15 mouse cellular contexts compared by ENCODE assay signal in genomic region chr4:23602294-23602932, GRCm38 (mm10).
DNase-seq lines count a peak whose midpoint lies in the region; ATAC-seq and TF ChIP-seq lines count a peak whose summit lies in the region.
"Had no signal": no experiment of that assay in that cellular context is flagged by ENCODE, and none has a peak within 500 bp of the region (broad histone marks: within the 10 kb centered on the region; RNA-seq: fewer than 3 reads in every experiment).

No protein-coding gene starts in this region.

- no peak for TF ChIP-seq POLR2A in heart, adult 2 months (IDR thresholded peaks at IDR 0.05; ENCODE audit: insufficient read depth, low read depth, low read length)

- H3K9ac ChIP-seq in embryonic facial prominence, embryonic 14.5 days (ENCODE audit: low read depth, low read length): no peak overlapping the region
- peak overlapping the region; percentile 45; the same call in 1 of the 2 replicates for H3K9ac ChIP-seq in forebrain, embryonic 14.5 days (ENCODE audit: low read length)
- peak overlapping the region; percentile 24 for H3K9ac ChIP-seq in neural tube, embryonic 15.5 days (replicated peaks)
- no peak overlapping the region for H3K9ac ChIP-seq in heart, adult 2 months (ENCODE audit: low read depth, low read length)
- H3K9ac ChIP-seq: limb, embryonic 15.5 days had no signal

- H3K4me1 ChIP-seq in embryonic facial prominence, embryonic 14.5 days (ENCODE audit: control insufficient read depth, insufficient read depth, low read length): 0 out of 2 replicates have a peak, but pooled peaks cover 2% of the 10 kb centered on the region
- peaks cover 7% of the 10 kb centered on the region for H3K4me1 ChIP-seq in embryonic facial prominence, embryonic 10.5 days
- H3K4me1 ChIP-seq in forebrain, embryonic 14.5 days (ENCODE audit: control insufficient read depth, insufficient read depth, low read length): peaks cover 14% of the 10 kb centered on the region
- peaks cover 18% of the 10 kb centered on the region for H3K4me1 ChIP-seq in neural tube, embryonic 15.5 days
- no peaks in the 10 kb centered on the region for H3K4me1 ChIP-seq in heart, adult 2 months (ENCODE audit: control insufficient read depth, insufficient read depth, low read length)

- no peak overlapping the region for H3K4me3 ChIP-seq in embryonic facial prominence, embryonic 14.5 days (ENCODE audit: low read depth, low read length)
- no peak overlapping the region for H3K4me3 ChIP-seq in embryonic facial prominence, embryonic 10.5 days
- H3K4me3 ChIP-seq in forebrain, embryonic 14.5 days (ENCODE audit: low read depth, low read length): 0 out of 2 replicates have a peak overlapping the region, but pooled peaks have one; percentile 7
- H3K4me3 ChIP-seq in neural tube, embryonic 15.5 days (replicated peaks): peak overlapping the region; percentile 30
- no peak overlapping the region for H3K4me3 ChIP-seq in heart, adult 2 months
- H3K4me3 ChIP-seq: limb, embryonic 15.5 days; myocyte had no signal

- H3K36me3 ChIP-seq in embryonic facial prominence, embryonic 14.5 days (ENCODE audit: control insufficient read depth, insufficient read depth, low read length): no peaks in the 10 kb centered on the region
- H3K36me3 ChIP-seq in embryonic facial prominence, embryonic 10.5 days (replicated peaks): no peaks in the 10 kb centered on the region
- no peaks in the 10 kb centered on the region for H3K36me3 ChIP-seq in forebrain, embryonic 14.5 days (ENCODE audit: control insufficient read depth, insufficient read depth, low read length)
- no peaks in the 10 kb centered on the region for H3K36me3 ChIP-seq in neural tube, embryonic 15.5 days
- no peaks in the 10 kb centered on the region for H3K36me3 ChIP-seq in heart, adult 2 months (ENCODE audit: control insufficient read depth, insufficient read depth, low read length)
- H3K36me3 ChIP-seq: limb, embryonic 15.5 days had no signal

- ATAC-seq in embryonic facial prominence, embryonic 14.5 days (ENCODE audit: low read depth): peak; percentile 68; the same call in 1 of the 2 replicates
- ATAC-seq in forebrain, embryonic 14.5 days: peak; percentile 76
- ATAC-seq in neural tube, embryonic 15.5 days (ENCODE audit: low FRiP score): peak; percentile 78

- no peak overlapping the region for H3K27ac ChIP-seq in embryonic facial prominence, embryonic 14.5 days (replicated peaks; ENCODE audit: low read depth, low read length)
- no peak overlapping the region for H3K27ac ChIP-seq in embryonic facial prominence, embryonic 10.5 days (replicated peaks)
- H3K27ac ChIP-seq in forebrain, embryonic 14.5 days (ENCODE audit: low read depth, low read length): peak overlapping the region; percentile 78
- peak overlapping the region; percentile 54 for H3K27ac ChIP-seq in neural tube, embryonic 15.5 days (replicated peaks)
- no peak overlapping the region for H3K27ac ChIP-seq in heart, adult 2 months
- H3K27ac ChIP-seq: limb, embryonic 15.5 days had no signal

- H3K9me3 ChIP-seq in embryonic facial prominence, embryonic 14.5 days (ENCODE audit: control insufficient read depth, low read length): no peaks in the 10 kb centered on the region
- no peaks in the 10 kb centered on the region for H3K9me3 ChIP-seq in embryonic facial prominence, embryonic 10.5 days
- no peaks in the 10 kb centered on the region for H3K9me3 ChIP-seq in forebrain, embryonic 14.5 days (replicated peaks; ENCODE audit: control insufficient read depth, low read length)
- H3K9me3 ChIP-seq in neural tube, embryonic 15.5 days (replicated peaks): no peaks in the 10 kb centered on the region
- H3K9me3 ChIP-seq: limb, embryonic 15.5 days had no signal

- 56% methylated on average over 9 of the region's 9 CpGs for WGBS in embryonic facial prominence, embryonic 14.5 days
- 75% methylated on average over 9 of the region's 9 CpGs for WGBS in embryonic facial prominence, embryonic 10.5 days
- 14% methylated on average over 9 of the region's 9 CpGs for WGBS in forebrain, embryonic 14.5 days
- WGBS in neural tube, embryonic 15.5 days: 22% methylated on average over 9 of the region's 9 CpGs
- WGBS in heart, adult 2 months: 71% methylated on average over 9 of the region's 9 CpGs

- TF ChIP-seq EP300 in heart, adult 2 months (IDR thresholded peaks at IDR 0.05; ENCODE audit: insufficient read depth, low read depth, low read length): no peak

- no peaks in the 10 kb centered on the region for H3K27me3 ChIP-seq in embryonic facial prominence, embryonic 14.5 days (replicated peaks; ENCODE audit: control insufficient read depth, insufficient read depth, low read length)
- no peaks in the 10 kb centered on the region for H3K27me3 ChIP-seq in embryonic facial prominence, embryonic 10.5 days (replicated peaks; ENCODE audit: low read depth, poor library complexity, severe bottlenecking)
- H3K27me3 ChIP-seq in forebrain, embryonic 14.5 days (replicated peaks; ENCODE audit: control insufficient read depth, insufficient read depth, low read length): no peaks in the 10 kb centered on the region
- no peaks in the 10 kb centered on the region for H3K27me3 ChIP-seq in neural tube, embryonic 15.5 days (replicated peaks)
- H3K27me3 ChIP-seq in heart, adult 2 months (ENCODE audit: control insufficient read depth, insufficient read depth, low read length): no peaks in the 10 kb centered on the region

- intact Hi-C loops in heart, postnatal 25 days (cut with DNase I): no loop called here
- intact Hi-C loops in heart, adult 2 months (cut with DNase I): no loop called here

- H3K4me2 ChIP-seq in embryonic facial prominence, embryonic 14.5 days (ENCODE audit: low read depth, low read length): 0 out of 2 replicates have a peak overlapping the region, but pooled peaks have one; percentile 43
- H3K4me2 ChIP-seq in forebrain, embryonic 14.5 days (ENCODE audit: low read length): peak overlapping the region; percentile 42
- H3K4me2 ChIP-seq in neural tube, embryonic 15.5 days: peak overlapping the region; percentile 56
- H3K4me2 ChIP-seq: limb, embryonic 15.5 days had no signal

- H3K79me2 ChIP-seq in heart, adult 2 months (replicated peaks; ENCODE audit: control insufficient read depth, insufficient read depth, low read length): no peaks in the 10 kb centered on the region

- DNase-seq in embryonic facial prominence, embryonic 14.5 days (ENCODE audit: low spot score): peak; percentile 42
- DNase-seq in embryonic facial prominence, embryonic 10.5 days (ENCODE audit: low spot score): no peak
- DNase-seq in forebrain, embryonic 14.5 days (ENCODE audit: low spot score): peak; percentile 84
- DNase-seq in mesoderm, embryonic 11.5 days (ENCODE audit: low read depth, low spot score): peak; percentile 45
- no peak for DNase-seq in heart, postnatal 25 days (ENCODE audit: low spot score)
- no peak for DNase-seq in ovary, postnatal 14 days (ENCODE audit: low spot score)
- no peak for DNase-seq in heart, adult 2 months
- DNase-seq: adrenal gland, postnatal 14 days; cerebellum, adult 11 months; heart, postnatal 10 days; kidney, adult 2 months; lung, postnatal 10 days had no signal

- TF ChIP-seq CTCF in heart, adult 2 months (IDR thresholded peaks at IDR 0.05): no peak

Comparison
In these comparisons a context has a peak if more than half of its experiments do, and no peak if none do; other contexts are left out.
1. DNase-seq: peak in embryonic facial prominence, embryonic 14.5 days (single experiment), forebrain, embryonic 14.5 days (single experiment) and mesoderm, embryonic 11.5 days (single experiment); none in embryonic facial prominence, embryonic 10.5 days (single experiment), heart, postnatal 25 days (single experiment), ovary, postnatal 14 days (single experiment) and heart, adult 2 months (0 of 2).
2. H3K27ac ChIP-seq: peak in forebrain, embryonic 14.5 days (single experiment) and neural tube, embryonic 15.5 days (single experiment); none in embryonic facial prominence, embryonic 14.5 days (single experiment), embryonic facial prominence, embryonic 10.5 days (single experiment) and heart, adult 2 months (single experiment).
3. H3K4me3 ChIP-seq: peak in forebrain, embryonic 14.5 days (single experiment) and neural tube, embryonic 15.5 days (single experiment); none in embryonic facial prominence, embryonic 14.5 days (single experiment), embryonic facial prominence, embryonic 10.5 days (single experiment) and heart, adult 2 months (single experiment).
4. H3K9ac ChIP-seq: peak in forebrain, embryonic 14.5 days (single experiment) and neural tube, embryonic 15.5 days (single experiment); none in embryonic facial prominence, embryonic 14.5 days (single experiment) and heart, adult 2 months (single experiment).
5. Peak in every context shown above with its lines, with median percentiles within 50 percentile points of each other: ATAC-seq and H3K4me2 ChIP-seq.